8 mouse cellular contexts compared by ENCODE assay signal in genomic region chr4:111597249-111597661, GRCm38 (mm10).
A peak's percentile ranks its signal among the peaks of the same experiment; 100 is the strongest.
DNase-seq lines count a peak whose midpoint lies in the region; ATAC-seq lines count a peak whose summit lies in the region.

No protein-coding gene starts in this region.

- DNase-seq in gastrocnemius, postnatal 14 days: peak; percentile 5
- no peak for DNase-seq in gastrocnemius, postnatal 4 days (ENCODE audit: low spot score in 2 of 2)
- DNase-seq in adrenal gland, postnatal 36 days: peak; percentile 53 to 78
- peak; percentile 81 for DNase-seq in left cerebral cortex, postnatal 4 days
- peak; percentile 32 for DNase-seq in right cerebral cortex, adult 18-20 months
- DNase-seq in adipocyte (ENCODE audit: low spot score): no peak
- no peak for DNase-seq in gastrocnemius, postnatal 36 days

- no peak overlapping the region for H3K4me2 ChIP-seq in heart, embryonic 14.5 days (ENCODE audit: low read length)

- H3K4me3 ChIP-seq in heart, embryonic 14.5 days (ENCODE audit: control insufficient read depth in 1 of 2, insufficient read depth in 1 of 2, low read depth in 1 of 2, low read length in 2 of 2): no peak overlapping the region

- no peaks in the 10 kb centered on the region for H3K9me3 ChIP-seq in heart, embryonic 14.5 days (ENCODE audit: control insufficient read depth, low read length)

- H3K27ac ChIP-seq in heart, embryonic 14.5 days (replicated peaks in 1 of 2; ENCODE audit: control insufficient read depth in 1 of 2, insufficient read depth in 1 of 2, low read depth in 2 of 2, low read length in 2 of 2): peak overlapping the region in 1 of 2 experiments; percentile 74; a peak in 2 of 4 replicates

- no peaks in the 10 kb centered on the region for H3K36me3 ChIP-seq in heart, embryonic 14.5 days (ENCODE audit: control insufficient read depth, insufficient read depth, low read length)

- ATAC-seq in heart, embryonic 14.5 days (ENCODE audit: insufficient number of reproducible peaks, insufficient read depth, low FRiP score, low read depth): peak; percentile 79

- H3K27me3 ChIP-seq in heart, embryonic 14.5 days (ENCODE audit: control insufficient read depth, insufficient read depth, low read length): no peaks in the 10 kb centered on the region

- no peak overlapping the region for H3K9ac ChIP-seq in heart, embryonic 14.5 days (ENCODE audit: low read length)

- intact Hi-C loops in gastrocnemius, postnatal 14 days (cut with DNase I; ENCODE audit: low total_unique reads): no loop called here
- intact Hi-C loops in left cerebral cortex, postnatal 4 days (cut with DNase I): no loop called here
- intact Hi-C loops in gastrocnemius, postnatal 36 days (cut with DNase I): no loop called here

- 92% methylated on average over 2 of the region's 2 CpGs for WGBS in heart, embryonic 14.5 days

- peaks cover 7 to 20% of the 10 kb centered on the region in 2 experiments for H3K4me1 ChIP-seq in heart, embryonic 14.5 days (ENCODE audit: control insufficient read depth in 2 of 2, insufficient read depth in 2 of 2, low read length in 2 of 2)

Comparison
In these comparisons a context has a peak if more than half of its experiments do, and no peak if none do; other contexts are left out.
1. DNase-seq: peak in gastrocnemius, postnatal 14 days (single experiment), adrenal gland, postnatal 36 days (2 of 2), left cerebral cortex, postnatal 4 days (single experiment) and right cerebral cortex, adult 18-20 months (single experiment); none in gastrocnemius, postnatal 4 days (0 of 2), adipocyte (single experiment) and gastrocnemius, postnatal 36 days (0 of 2).